Mouse (Mus musculus): ENCODE results near the gene Cbfa2t2. TPM values are rescaled to one million over a fixed set of nuclear protein-coding genes. Genes with fewer than 3 reads are reported as not detected.

The Cbfa2t2 gene
- polyA plus RNA-seq, 1 experiment from 2014 or later: 37.6 TPM

DNA sequence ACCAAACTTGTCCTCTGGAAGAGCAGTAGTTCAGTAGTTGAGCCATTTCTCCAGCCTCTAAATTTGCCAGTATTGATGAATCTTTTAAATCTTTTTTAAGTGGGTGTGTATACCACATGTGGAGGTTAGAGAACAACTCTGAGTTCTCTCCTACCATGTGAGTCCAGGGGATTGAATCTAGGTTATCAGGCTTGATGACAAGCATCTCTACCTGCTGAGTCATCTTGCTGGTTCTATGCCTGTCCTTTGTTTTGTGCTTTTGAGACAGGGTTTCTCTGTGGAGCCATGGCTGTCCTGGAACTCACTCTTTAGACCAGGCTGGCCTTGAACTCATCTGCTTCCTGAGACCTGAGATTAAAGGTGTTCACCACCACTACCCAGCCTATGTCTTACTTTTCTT is 12.4 kb downstream of the Cbfa2t2 start:
- no peak overlapping the region for H3K4me3 ChIP-seq
- no peak overlapping the region for H3K4me2 ChIP-seq
- peaks cover 5% of the 10 kb centered on the region; the same call in 1 of the 2 replicates for H3K4me1 ChIP-seq (replicated peaks)
- H3K36me3 ChIP-seq: peaks cover 26% of the 10 kb centered on the region
- 0 out of 2 replicates have a peak, but pooled peaks cover 3% of the 10 kb centered on the region for H3K9me3 ChIP-seq (replicated peaks)
- ATAC-seq (ENCODE audit: insufficient number of reproducible peaks, low FRiP score): no peak
- no peak overlapping the region for H3K27ac ChIP-seq (ENCODE audit: poor library complexity, severe bottlenecking)
- H3K9ac ChIP-seq: no peak overlapping the region
- H3K27me3 ChIP-seq (replicated peaks): no peaks in the 10 kb centered on the region

- no peak overlapping the region for H3K4me3 ChIP-seq
- no peak for ATAC-seq (ENCODE audit: insufficient number of reproducible peaks, low FRiP score)
- H3K36me3 ChIP-seq: peaks cover 16% of the 10 kb centered on the region
- no peak overlapping the region for H3K9ac ChIP-seq
- H3K4me2 ChIP-seq: no peak overlapping the region
- peaks cover 34% of the 10 kb centered on the region for H3K4me1 ChIP-seq (replicated peaks)
- H3K27ac ChIP-seq (ENCODE audit: poor library complexity, severe bottlenecking): no peak overlapping the region
- H3K27me3 ChIP-seq (replicated peaks): no peaks in the 10 kb centered on the region
- 95% methylated on average over 2 of the region's 2 CpGs for WGBS
- H3K9me3 ChIP-seq (replicated peaks): 0 out of 2 replicates have a peak, but pooled peaks cover under 1% of the 10 kb centered on the region
These were observed 16.7 kb downstream of the Cbfa2t2 start for GRCm38 (mm10) chr2:154452951-154453350.

- peaks cover 9% of the 10 kb centered on the region; the same call in 1 of the 2 replicates for H3K36me3 ChIP-seq
- ATAC-seq (ENCODE audit: insufficient number of reproducible peaks, low FRiP score): no peak
- WGBS: 45% methylated on average over 1 of the region's 1 CpGs
- peaks cover 34% of the 10 kb centered on the region for H3K4me1 ChIP-seq (replicated peaks)
- H3K4me2 ChIP-seq: no peak overlapping the region
- no peak overlapping the region for H3K9ac ChIP-seq
- no peaks in the 10 kb centered on the region for H3K9me3 ChIP-seq (replicated peaks)
- no peak overlapping the region for H3K4me3 ChIP-seq
- H3K27ac ChIP-seq (ENCODE audit: poor library complexity, severe bottlenecking): peak overlapping the region; percentile 44
- H3K27me3 ChIP-seq (replicated peaks): no peaks in the 10 kb centered on the region
These were observed 17.8 kb downstream of the Cbfa2t2 start for GRCm38 (mm10) chr2:154454099-154454498.

DNA sequence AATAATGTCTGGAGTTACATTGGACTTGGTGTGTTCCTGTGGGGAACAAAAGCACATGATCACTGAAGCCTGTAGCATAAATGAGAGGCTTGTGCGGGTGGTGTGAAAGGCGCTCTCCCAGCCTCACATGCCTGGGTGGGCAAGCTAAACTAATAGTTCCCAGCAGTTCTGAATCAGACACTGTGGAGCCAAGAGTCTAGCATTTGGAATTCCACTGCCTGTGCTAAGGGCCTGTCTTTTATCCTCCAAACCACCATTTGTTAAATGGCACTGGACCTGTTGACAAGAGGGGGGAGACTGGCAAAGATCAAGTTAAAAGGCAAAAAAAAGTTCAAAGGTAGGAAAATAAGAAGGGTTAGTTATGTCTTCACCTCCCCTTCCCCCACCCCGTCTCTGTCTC is 18.3 kb downstream of the Cbfa2t2 start:
- peaks cover 34% of the 10 kb centered on the region for H3K4me1 ChIP-seq (replicated peaks)

DNA sequence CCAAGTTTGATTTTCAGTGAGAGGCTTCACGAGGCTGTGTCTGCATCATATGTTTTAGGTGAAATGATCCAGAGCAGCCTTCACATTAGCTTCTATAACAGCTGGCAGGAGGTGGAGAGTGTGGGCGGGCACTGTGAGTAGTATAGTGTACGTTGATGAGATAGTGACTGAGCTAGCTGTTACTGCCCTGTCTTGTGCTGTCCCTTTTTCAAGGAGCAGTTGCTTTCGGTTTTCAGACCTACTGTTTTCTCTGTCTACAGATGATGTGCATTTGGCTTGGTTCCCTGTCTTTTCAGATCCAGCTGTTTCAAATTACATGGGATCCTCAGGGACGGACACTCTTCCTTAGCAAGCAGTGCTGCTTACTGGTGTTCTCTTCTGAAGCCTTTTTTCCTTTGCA is 19.5 kb downstream of the Cbfa2t2 start:
- H3K4me3 ChIP-seq: no peak overlapping the region
- peak overlapping the region; percentile 58; the same call in 1 of the 2 replicates for H3K27ac ChIP-seq (ENCODE audit: poor library complexity, severe bottlenecking)
- no peaks in the 10 kb centered on the region for H3K27me3 ChIP-seq (replicated peaks)
- H3K9me3 ChIP-seq (replicated peaks): no peaks in the 10 kb centered on the region
- no peak overlapping the region for H3K9ac ChIP-seq
- no peak for ATAC-seq (ENCODE audit: insufficient number of reproducible peaks, low FRiP score)
- peaks cover 40% of the 10 kb centered on the region for H3K4me1 ChIP-seq (replicated peaks)
- whole genome bisulfite sequencing: 28% methylated on average over 5 of the region's 5 CpGs
- peaks cover 7% of the 10 kb centered on the region; the same call in 1 of the 2 replicates for H3K36me3 ChIP-seq
- peak overlapping the region; percentile 22; the same call in 1 of the 2 replicates for H3K4me2 ChIP-seq

More for the DNA sequence above, 18.3 kb downstream of the Cbfa2t2 start:
- Histone ChIP-seq H3K4me3 (no peak overlapping the region), H3K36me3 (peaks cover 9% of the 10 kb centered on the region; the same call in 1 of the 2 replicates), H3K9ac (no peak overlapping the region), H3K27me3 (replicated peaks) (no peaks in the 10 kb centered on the region), H3K27ac (ENCODE audit: poor library complexity, severe bottlenecking) (peak overlapping the region; percentile 58; the same call in 1 of the 2 replicates), H3K9me3 (replicated peaks) (no peaks in the 10 kb centered on the region), H3K4me2 (no peak overlapping the region)
- WGBS: 34% methylated on average over 3 of the region's 3 CpGs
- peak; percentile 18; the same call in 1 of the 2 replicates for ATAC-seq (ENCODE audit: insufficient number of reproducible peaks, low FRiP score)

- Histone ChIP-seq H3K27me3 (replicated peaks) (no peaks in the 10 kb centered on the region), H3K9ac (no peak overlapping the region), H3K36me3 (peaks cover 7% of the 10 kb centered on the region; the same call in 1 of the 2 replicates), H3K4me2 (no peak overlapping the region), H3K9me3 (replicated peaks) (no peaks in the 10 kb centered on the region), H3K4me1 (replicated peaks) (peaks cover 41% of the 10 kb centered on the region), H3K4me3 (no peak overlapping the region), H3K27ac (ENCODE audit: poor library complexity, severe bottlenecking) (no peak overlapping the region)
- ATAC-seq (ENCODE audit: insufficient number of reproducible peaks, low FRiP score): no peak
These were observed 20.3 kb downstream of the Cbfa2t2 start for GRCm38 (mm10) chr2:154456621-154457020.

DNA sequence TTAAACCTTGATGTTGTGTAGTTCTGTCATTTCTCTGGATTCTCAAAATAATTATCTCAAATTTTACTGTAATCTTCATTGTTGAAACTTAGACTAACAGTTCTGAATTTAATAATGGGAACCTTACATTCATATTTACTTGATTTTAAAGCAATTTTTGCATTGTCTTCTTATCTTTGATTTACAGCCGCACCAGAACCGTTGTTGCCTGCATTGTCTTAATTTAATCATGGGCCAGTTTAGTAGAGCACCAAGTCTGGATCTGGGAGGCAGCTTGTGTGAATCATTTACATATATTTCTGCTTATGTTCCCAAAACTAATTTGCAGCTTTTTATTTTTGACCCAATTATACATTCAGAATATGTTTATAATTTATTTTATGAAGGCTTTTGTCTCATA is 23.0 kb downstream of the Cbfa2t2 start:
- no peaks in the 10 kb centered on the region for H3K36me3 ChIP-seq
- H3K27ac ChIP-seq (ENCODE audit: poor library complexity, severe bottlenecking): no peak overlapping the region
- H3K27me3 ChIP-seq (replicated peaks): no peaks in the 10 kb centered on the region
- no peak for ATAC-seq (ENCODE audit: insufficient number of reproducible peaks, low FRiP score)
- 61% methylated on average over 2 of the region's 2 CpGs for WGBS
- no peak overlapping the region for H3K4me2 ChIP-seq
- no peaks in the 10 kb centered on the region for H3K9me3 ChIP-seq (replicated peaks)
- H3K4me3 ChIP-seq: no peak overlapping the region
- no peak overlapping the region for H3K9ac ChIP-seq
- peaks cover 51% of the 10 kb centered on the region for H3K4me1 ChIP-seq (replicated peaks)

DNA sequence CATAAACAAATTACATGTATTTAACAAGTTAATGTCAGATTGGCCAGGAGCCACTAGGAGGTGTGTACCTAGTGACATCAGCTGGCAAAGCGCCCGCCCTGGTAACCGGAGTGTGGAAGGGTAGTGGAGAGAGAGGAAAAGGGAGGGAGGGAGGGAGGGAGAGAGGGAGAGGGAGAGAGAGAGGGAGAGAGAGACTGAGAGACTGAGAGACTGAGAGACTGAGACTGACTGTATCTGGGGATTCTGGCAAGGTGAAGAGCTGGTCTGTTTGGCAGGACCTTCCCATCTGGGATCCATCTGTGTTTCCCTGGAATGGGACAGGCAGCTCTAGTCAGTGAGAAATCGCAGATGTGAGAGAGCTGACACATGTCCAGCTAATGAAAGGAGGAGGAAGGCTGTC is 23.6 kb downstream of the Cbfa2t2 start:
- Histone ChIP-seq H3K9ac (no peak overlapping the region), H3K4me2 (peak overlapping the region; percentile 38), H3K4me3 (no peak overlapping the region), H3K9me3 (replicated peaks) (no peaks in the 10 kb centered on the region), H3K4me1 (replicated peaks) (peaks cover 48% of the 10 kb centered on the region), H3K27ac (ENCODE audit: poor library complexity, severe bottlenecking) (peak overlapping the region; percentile 22; the same call in 1 of the 2 replicates), H3K27me3 (replicated peaks) (no peaks in the 10 kb centered on the region), H3K36me3 (no peaks in the 10 kb centered on the region)
- WGBS: 18% methylated on average over 4 of the region's 4 CpGs
- ATAC-seq (ENCODE audit: insufficient number of reproducible peaks, low FRiP score): peak; percentile 60; the same call in 1 of the 2 replicates

GRCm38 (mm10) chr2:154463621-154464198 is 27.4 kb downstream of the Cbfa2t2 start:
- H3K9me3 ChIP-seq (replicated peaks): no peaks in the 10 kb centered on the region
- H3K4me3 ChIP-seq: no peak overlapping the region
- no peaks in the 10 kb centered on the region for H3K27me3 ChIP-seq (replicated peaks)
- H3K4me2 ChIP-seq: no peak overlapping the region
- WGBS: 63% methylated on average over 11 of the region's 11 CpGs
- ATAC-seq (ENCODE audit: insufficient number of reproducible peaks, low FRiP score): no peak; the same call in 1 of the 2 replicates
- H3K9ac ChIP-seq: no peak overlapping the region
- H3K4me1 ChIP-seq (replicated peaks): peaks cover 34% of the 10 kb centered on the region
- H3K36me3 ChIP-seq: peaks cover 5% of the 10 kb centered on the region; the same call in 1 of the 2 replicates
- 0 out of 2 replicates have a peak overlapping the region, but pooled peaks have one; percentile 11 for H3K27ac ChIP-seq (ENCODE audit: poor library complexity, severe bottlenecking)

DNA sequence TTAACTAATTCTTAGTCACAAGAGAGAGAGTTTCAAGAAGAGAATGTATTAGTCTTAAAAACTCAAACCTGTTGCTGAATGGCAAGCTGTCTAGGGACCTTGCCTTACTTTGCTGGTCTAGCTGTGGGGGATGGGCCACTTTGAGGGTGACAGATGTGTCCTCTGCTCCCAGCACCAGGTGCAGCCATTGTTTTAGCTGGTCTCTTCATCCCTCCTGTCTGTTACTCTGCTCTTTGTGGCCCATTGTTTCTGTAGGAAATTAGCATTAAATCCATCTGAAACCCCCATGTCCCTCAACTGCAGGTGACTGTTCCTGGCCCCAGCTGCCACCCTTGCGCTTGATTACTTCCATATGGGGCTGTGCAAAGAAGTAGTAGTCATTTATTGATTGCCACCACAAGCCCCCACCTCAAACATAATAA is 29.6 kb downstream of the Cbfa2t2 start:
- H3K9ac ChIP-seq: no peak overlapping the region
- H3K4me1 ChIP-seq (replicated peaks): peaks cover 30% of the 10 kb centered on the region
- WGBS: 96% methylated on average over 1 of the region's 1 CpGs
- H3K27ac ChIP-seq (ENCODE audit: poor library complexity, severe bottlenecking): no peak overlapping the region
- H3K36me3 ChIP-seq: peaks cover 5% of the 10 kb centered on the region; the same call in 1 of the 2 replicates
- no peak for ATAC-seq (ENCODE audit: insufficient number of reproducible peaks, low FRiP score)
- H3K27me3 ChIP-seq (replicated peaks): no peaks in the 10 kb centered on the region
- no peak overlapping the region for H3K4me2 ChIP-seq
- no peak overlapping the region for H3K4me3 ChIP-seq
- H3K9me3 ChIP-seq (replicated peaks): no peaks in the 10 kb centered on the region

GRCm38 (mm10) chr2:154467139-154467538 is 30.9 kb downstream of the Cbfa2t2 start:
- ATAC-seq (ENCODE audit: insufficient number of reproducible peaks, low FRiP score): no peak
- H3K9me3 ChIP-seq (replicated peaks): no peaks in the 10 kb centered on the region
- peaks cover 27% of the 10 kb centered on the region for H3K4me1 ChIP-seq (replicated peaks)
- 88% methylated on average over 5 of the region's 5 CpGs for WGBS
- peaks cover 5% of the 10 kb centered on the region; the same call in 1 of the 2 replicates for H3K36me3 ChIP-seq
- H3K9ac ChIP-seq: no peak overlapping the region
- no peak overlapping the region for H3K4me3 ChIP-seq
- H3K27me3 ChIP-seq (replicated peaks): no peaks in the 10 kb centered on the region
- H3K4me2 ChIP-seq: no peak overlapping the region
- no peak overlapping the region for H3K27ac ChIP-seq (ENCODE audit: poor library complexity, severe bottlenecking)
